Mouse (Mus musculus): ENCODE measurements around the gene Pfdn2. TPM values are rescaled to one million over a fixed set of nuclear protein-coding genes. Genes with fewer than 3 reads are reported as not detected.
"Not testable (repeated sequence)": the region's sequence is repeated elsewhere in the genome, so short reads cannot be mapped to it uniquely, and the experiment has no call there.

The Pfdn2 gene
- polyA plus RNA-seq (2015; fragmentation: Nextera tagmentation; extraction: Ambion mirVana), result 152 and 159 TPM in 2 replicates

GRCm38 (mm10) chr1:171345225-171346094 lies at the start of gene Pfdn2, which contains the start of gene Nit1:
Gene Pfdn2 (plus strand): TSS chr1:171345670.
Gene Nit1 (minus strand): TSS chr1:171345646.
- Histone ChIP-seq H3K27me3 (no peaks in the 10 kb centered on the region), H3K27ac (replicated peaks) (peak within 1 kb of the TSS; percentile 71), H3K4me1 (replicated peaks) (peaks cover 47% of the 10 kb centered on the region), H3K4me3 (peak within 1 kb of the TSS; percentile 92), H3K36me3 (peaks cover 31% of the 10 kb centered on the region), H3K9ac (peak within 1 kb of the TSS; percentile 88), H3K9me3 (peaks cover 6% of the 10 kb centered on the region; the same call in 1 of the 2 replicates), H3K4me2 (peak within 1 kb of the TSS; percentile 88)
- peak; percentile 95 for ATAC-seq (ENCODE audit: low read depth)
- 2% methylated on average over 52 of the region's 53 CpGs for WGBS

DNA sequence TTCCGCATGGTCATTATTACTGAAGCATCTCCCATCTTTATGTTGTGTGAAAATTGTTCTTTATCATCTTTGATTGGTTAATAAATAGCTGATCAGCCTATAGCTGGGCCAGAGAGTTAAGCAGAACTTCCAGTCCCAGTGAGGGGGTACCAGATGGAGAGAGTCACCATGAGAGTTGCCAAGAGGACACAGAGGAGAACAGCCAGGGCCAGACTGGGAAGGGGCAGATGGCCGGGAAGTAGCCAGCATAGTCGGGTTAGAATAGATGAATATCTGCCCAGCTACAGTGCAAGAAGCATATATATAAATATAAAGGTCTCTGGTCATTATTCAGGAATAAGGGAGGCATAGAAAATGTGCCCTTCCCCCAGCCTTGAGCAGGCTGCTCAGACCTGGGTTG lies 47.2 kb upstream of the Pfdn2 start:
- Histone ChIP-seq H3K36me3 (no peaks in the 10 kb centered on the region), H3K27me3 (peaks cover 39% of the 10 kb centered on the region), H3K4me1 (replicated peaks) (peaks cover 12% of the 10 kb centered on the region), H3K9me3 (no peaks in the 10 kb centered on the region), H3K4me3 (no peak overlapping the region), H3K27ac (replicated peaks) (no peak overlapping the region), H3K4me2 (no peak overlapping the region), H3K9ac (no peak overlapping the region)
- 75% methylated on average over 3 of the region's 3 CpGs for WGBS
- ATAC-seq (ENCODE audit: low read depth), result no peak

DNA sequence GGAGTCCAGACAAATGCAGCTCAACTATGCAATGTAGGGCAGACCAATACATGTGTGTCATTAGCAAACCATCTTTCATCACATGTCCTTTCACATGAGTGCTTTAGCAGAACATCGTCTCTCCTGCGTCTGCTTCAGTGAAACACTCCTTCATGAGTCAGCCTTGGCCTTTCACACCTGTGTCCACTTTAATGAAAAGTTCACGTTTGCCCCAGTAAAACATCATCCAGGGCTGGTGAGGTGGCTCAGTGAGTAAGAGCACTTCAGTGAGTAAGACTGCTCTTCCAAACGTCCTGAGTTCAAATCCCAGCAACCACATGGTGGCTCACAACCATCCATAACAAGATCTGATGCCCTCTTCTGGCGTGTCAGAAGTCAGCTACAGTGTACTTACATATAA lies 39.3 kb upstream of the Pfdn2 start:
- not testable (repeated sequence) for ATAC-seq (ENCODE audit: low read depth); H3K9me3 ChIP-seq; H3K36me3 ChIP-seq; H3K4me3 ChIP-seq; H3K4me2 ChIP-seq; H3K27ac ChIP-seq (replicated peaks); H3K9ac ChIP-seq; H3K27me3 ChIP-seq; H3K4me1 ChIP-seq (replicated peaks)
- 73% methylated on average over 5 of the region's 5 CpGs for WGBS

GRCm38 (mm10) chr1:171309321-171309720 lies 36.1 kb upstream of the Pfdn2 start:
- WGBS, result 73% methylated on average over 2 of the region's 2 CpGs
- H3K27me3 ChIP-seq, result no peaks in the 10 kb centered on the region

GRCm38 (mm10) chr1:171319748-171320147 lies 25.7 kb upstream of the Pfdn2 start:
- WGBS, result 17% methylated on average over 7 of the region's 7 CpGs
- Histone ChIP-seq H3K4me2 (no peak overlapping the region), H3K36me3 (no peaks in the 10 kb centered on the region), H3K4me1 (replicated peaks) (no peaks in the 10 kb centered on the region), H3K9me3 (no peaks in the 10 kb centered on the region), H3K9ac (no peak overlapping the region), H3K27ac (replicated peaks) (no peak overlapping the region), H3K4me3 (no peak overlapping the region), H3K27me3 (no peaks in the 10 kb centered on the region)
- ATAC-seq (ENCODE audit: low read depth), result no peak

More at GRCm38 (mm10) chr1:171309321-171309720, 36.1 kb upstream of the Pfdn2 start:
- H3K9me3 ChIP-seq, result no peaks in the 10 kb centered on the region
- H3K4me1 ChIP-seq (replicated peaks), result no peaks in the 10 kb centered on the region
- H3K36me3 ChIP-seq, result no peaks in the 10 kb centered on the region
- no peak for ATAC-seq (ENCODE audit: low read depth)
- no peak overlapping the region for H3K4me3 ChIP-seq
- no peak overlapping the region for H3K27ac ChIP-seq (replicated peaks)
- H3K4me2 ChIP-seq, result no peak overlapping the region
- H3K9ac ChIP-seq, result no peak overlapping the region

DNA sequence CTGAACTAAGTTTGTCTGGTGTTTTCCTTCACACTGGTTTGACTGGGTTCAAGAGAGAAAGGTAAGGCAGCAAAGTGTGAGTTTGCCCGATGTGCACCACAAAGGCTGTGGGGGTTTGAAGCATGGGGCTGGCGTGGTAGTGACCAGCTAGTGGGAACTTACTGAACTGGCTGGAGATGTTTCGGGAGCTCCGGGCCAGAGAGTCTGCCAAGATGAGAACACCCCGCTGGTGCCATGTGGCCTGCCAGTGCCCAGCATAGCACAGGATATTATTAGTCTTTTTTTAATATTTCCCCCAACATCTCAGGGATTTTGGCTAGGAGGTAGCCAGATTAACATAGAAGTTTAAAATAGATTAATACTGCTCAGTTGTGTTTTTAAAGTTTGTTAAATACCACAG lies 25.3 kb upstream of the Pfdn2 start:
- H3K4me2 ChIP-seq, result no peak overlapping the region
- H3K9me3 ChIP-seq, result no peaks in the 10 kb centered on the region
- H3K27me3 ChIP-seq, result no peaks in the 10 kb centered on the region
- no peak for ATAC-seq (ENCODE audit: low read depth)
- H3K36me3 ChIP-seq, result no peaks in the 10 kb centered on the region
- no peaks in the 10 kb centered on the region for H3K4me1 ChIP-seq (replicated peaks)
- H3K27ac ChIP-seq (replicated peaks), result no peak overlapping the region
- 9% methylated on average over 5 of the region's 5 CpGs for WGBS
- no peak overlapping the region for H3K4me3 ChIP-seq
- no peak overlapping the region for H3K9ac ChIP-seq

DNA sequence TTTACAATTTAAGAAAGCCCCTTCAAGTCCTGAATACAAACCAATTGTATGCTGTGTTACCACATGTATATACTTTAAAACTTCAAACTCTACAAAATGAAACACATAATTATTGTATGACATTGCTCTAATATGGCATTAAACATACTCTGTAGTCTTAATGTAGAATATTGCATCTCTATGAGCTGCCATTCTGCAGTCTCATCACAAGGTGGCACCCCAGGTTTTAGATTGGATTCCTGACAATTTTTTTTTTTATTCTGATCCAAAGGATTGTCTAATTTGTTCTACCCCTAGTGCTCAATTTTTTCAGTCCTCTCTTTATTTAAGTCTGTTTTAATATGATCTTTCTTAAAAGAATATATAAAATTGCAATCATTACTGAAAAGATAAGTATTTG lies 24.1 kb upstream of the Pfdn2 start:
- Histone ChIP-seq H3K4me1 (replicated peaks) (peaks cover 10% of the 10 kb centered on the region), H3K9ac (no peak overlapping the region), H3K9me3 (no peaks in the 10 kb centered on the region), H3K4me2 (no peak overlapping the region), H3K27ac (replicated peaks) (no peak overlapping the region), H3K27me3 (no peaks in the 10 kb centered on the region), H3K4me3 (no peak overlapping the region), H3K36me3 (no peaks in the 10 kb centered on the region)
- ATAC-seq (ENCODE audit: low read depth), result no peak

GRCm38 (mm10) chr1:171322012-171322411 lies 23.5 kb upstream of the Pfdn2 start:
- WGBS, result 79% methylated on average over 1 of the region's 1 CpGs
- no peak overlapping the region for H3K4me3 ChIP-seq
- H3K9ac ChIP-seq, result no peak overlapping the region
- H3K4me2 ChIP-seq, result no peak overlapping the region
- no peak overlapping the region for H3K27ac ChIP-seq (replicated peaks)
- no peaks in the 10 kb centered on the region for H3K27me3 ChIP-seq
- peaks cover 16% of the 10 kb centered on the region for H3K4me1 ChIP-seq (replicated peaks)
- H3K36me3 ChIP-seq, result no peaks in the 10 kb centered on the region
- peak; percentile 45; the same call in 1 of the 2 replicates for ATAC-seq (ENCODE audit: low read depth)
- H3K9me3 ChIP-seq, result no peaks in the 10 kb centered on the region

DNA sequence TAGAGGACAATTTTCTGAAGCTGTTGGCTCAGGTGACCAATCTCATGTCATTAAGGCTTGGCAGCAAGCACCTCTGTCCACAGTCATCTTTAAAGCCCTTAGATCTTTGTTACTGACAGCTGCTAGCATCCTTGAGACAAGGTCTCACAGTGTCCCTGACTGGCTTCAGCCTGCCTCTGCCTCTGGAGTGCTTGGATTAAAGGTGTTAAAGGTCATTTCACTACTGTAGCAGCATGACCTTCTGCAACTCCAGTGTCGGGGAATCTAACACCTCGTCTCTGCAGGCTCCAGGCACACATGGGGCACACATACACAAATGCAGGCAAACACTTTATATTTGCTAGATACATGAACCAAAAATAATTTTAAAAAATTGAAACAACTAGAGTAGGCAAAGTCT lies 19.9 kb upstream of the Pfdn2 start:
- Histone ChIP-seq H3K4me1 (replicated peaks) (peaks cover 37% of the 10 kb centered on the region), H3K27ac (replicated peaks) (no peak overlapping the region), H3K36me3 (no peaks in the 10 kb centered on the region), H3K27me3 (no peaks in the 10 kb centered on the region), H3K4me3 (no peak overlapping the region), H3K9ac (no peak overlapping the region), H3K4me2 (no peak overlapping the region), H3K9me3 (no peaks in the 10 kb centered on the region)
- WGBS, result 85% methylated on average over 2 of the region's 2 CpGs
- ATAC-seq (ENCODE audit: low read depth), result no peak

GRCm38 (mm10) chr1:171326588-171326987 lies 18.9 kb upstream of the Pfdn2 start:
- H3K4me1 ChIP-seq (replicated peaks), result peaks cover 47% of the 10 kb centered on the region
- 96% methylated on average over 4 of the region's 4 CpGs for WGBS
- H3K27ac ChIP-seq (replicated peaks); ATAC-seq (ENCODE audit: low read depth); H3K9me3 ChIP-seq; H3K4me2 ChIP-seq; H3K36me3 ChIP-seq; H3K9ac ChIP-seq; H3K27me3 ChIP-seq; H3K4me3 ChIP-seq: not testable (repeated sequence)

DNA sequence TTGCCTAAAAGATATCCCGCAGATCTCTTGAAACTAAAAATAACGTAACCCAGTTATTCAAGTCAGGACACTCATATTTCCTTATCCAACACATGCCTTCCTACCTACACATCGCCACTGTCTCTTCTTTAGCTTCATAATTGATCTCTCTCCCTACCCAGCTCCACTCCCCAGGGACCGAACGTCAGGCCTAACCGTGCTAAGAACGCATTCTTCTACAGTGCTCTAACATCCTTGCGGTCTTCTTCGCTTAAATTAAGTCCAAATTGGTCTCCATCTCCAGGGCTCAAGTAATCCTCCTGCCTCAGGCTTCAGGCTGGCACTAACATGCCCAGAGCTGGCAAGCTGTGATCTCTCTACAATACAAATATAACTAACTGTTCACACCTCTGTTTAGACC lies 17.2 kb upstream of the Pfdn2 start:
- Histone ChIP-seq H3K27me3 (no peaks in the 10 kb centered on the region), H3K4me3 (peak overlapping the region; percentile 87), H3K36me3 (peaks cover 11% of the 10 kb centered on the region; the same call in 1 of the 2 replicates), H3K9ac (peak overlapping the region; percentile 96), H3K27ac (replicated peaks) (peak overlapping the region; percentile 100), H3K9me3 (no peaks in the 10 kb centered on the region), H3K4me2 (peak overlapping the region; percentile 82), H3K4me1 (replicated peaks) (peaks cover 61% of the 10 kb centered on the region)
- WGBS, result 33% methylated on average over 9 of the region's 9 CpGs
- ATAC-seq (ENCODE audit: low read depth), result 0 out of 2 replicates have a peak, but pooled peaks have one; percentile 0

DNA sequence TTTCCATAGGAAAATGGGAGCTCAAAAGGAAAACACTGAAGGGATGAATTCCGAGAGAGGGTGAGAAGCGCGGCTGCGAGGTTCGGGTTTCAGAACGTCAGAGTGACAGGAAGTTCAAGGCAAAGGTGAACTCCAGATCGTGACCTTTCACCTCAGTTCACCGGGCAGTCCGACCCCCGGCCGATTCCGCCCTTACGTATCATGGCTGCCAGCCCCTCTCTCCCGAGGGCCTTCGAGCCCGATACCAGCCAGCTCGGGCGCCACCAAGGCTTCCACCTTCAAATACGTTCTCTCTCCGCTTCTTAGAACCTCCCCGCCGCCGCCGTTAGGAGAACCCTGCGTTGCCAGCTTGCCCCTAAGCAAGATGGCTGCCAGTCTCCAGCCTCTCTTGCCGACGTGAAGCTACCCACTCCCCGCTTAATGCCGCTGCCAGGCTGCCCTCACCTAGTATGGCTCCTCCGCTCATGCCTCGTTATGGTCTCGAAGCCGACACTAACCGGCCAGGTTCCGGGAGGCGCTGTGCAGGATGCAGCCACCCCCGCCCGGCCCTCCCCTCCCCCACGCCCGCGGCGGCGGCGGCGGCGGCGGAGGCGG lies 16.5 kb upstream of the Pfdn2 start, which contains the start of gene Dedd:
TSS of gene Dedd (plus strand) at position 307 of the 594 bp plus-strand sequence.
- ATAC-seq (ENCODE audit: low read depth), result peak; percentile 97
- under 1% methylated on average over 47 of the region's 48 CpGs for WGBS
- H3K9me3 ChIP-seq, result no peaks in the 10 kb centered on the region
- H3K27ac ChIP-seq (replicated peaks), result peak within 1 kb of the TSS; percentile 100
- H3K4me2 ChIP-seq, result peak within 1 kb of the TSS; percentile 82
- peaks cover 68% of the 10 kb centered on the region for H3K4me1 ChIP-seq (replicated peaks)
- H3K4me3 ChIP-seq, result peak within 1 kb of the TSS; percentile 87
- H3K36me3 ChIP-seq, result peaks cover 16% of the 10 kb centered on the region; the same call in 1 of the 2 replicates
- H3K27me3 ChIP-seq, result no peaks in the 10 kb centered on the region
- H3K9ac ChIP-seq, result peak within 1 kb of the TSS; percentile 96

Measured in neural tube, embryonic 13.5 days (tissue).